Mouse (Mus musculus) lung, postnatal 0 days (tissue): ENCODE results near the gene Prkch. TPM values are rescaled to one million over a fixed set of nuclear protein-coding genes. Genes with fewer than 3 reads are reported as not detected.
A peak's percentile ranks its signal among the peaks of the same experiment; 100 is the strongest.
"Not testable (repeated sequence)": the region's sequence is repeated elsewhere in the genome, so short reads cannot be mapped to it uniquely, and the experiment has no call there.

Experiments
- ATAC-seq: fragments of 200-750 bp; cut with Nextera tagmentation; 2 replicates; pipeline ENCODE4 v1.8.0; 2017; ENCODE audit warnings: moderate library complexity
- DNase-seq: peaks from one replicate; pipeline ENCODE4 v3.0.0-alpha.2; 2016; ENCODE audit warnings: low spot score
- H3K27ac ChIP-seq: fragments of 300-500 bp; sonication (generic); 2 replicates; pipeline ENCODE4 v1.5.1; 2014; ENCODE audit warnings: antibody characterized with exemption, mild to moderate bottlenecking, low read length, mixed read lengths
- H3K27me3 ChIP-seq: fragments of 300-500 bp; sonication (generic); replicated peaks from 2 replicates; pipeline ENCODE4 v1.6.1; 2014; ENCODE audit warnings: low read length, mixed read lengths; ENCODE audit not compliant: insufficient read depth
- H3K36me3 ChIP-seq: fragments of 300-500 bp; sonication (generic); 2 replicates; pipeline ENCODE4 v1.6.1; 2014; ENCODE audit warnings: low read length, mixed read lengths; ENCODE audit not compliant: insufficient read depth
- H3K4me1 ChIP-seq: fragments of 300-500 bp; sonication (generic); 2 replicates; pipeline ENCODE4 v1.6.1; 2014; ENCODE audit warnings: antibody characterized with exemption, low read depth, low read length, mixed read lengths; ENCODE audit not compliant: insufficient read depth
- H3K4me2 ChIP-seq: fragments of 300-500 bp; sonication (generic); replicated peaks from 2 replicates; pipeline ENCODE4 v1.6.1; 2014; ENCODE audit warnings: low read depth, mild to moderate bottlenecking, low read length, moderate library complexity, mixed read lengths
- H3K4me3 ChIP-seq: fragments of 300-500 bp; sonication (generic); 2 replicates; pipeline ENCODE4 v1.5.1; 2014; ENCODE audit warnings: low read depth, low read length
- H3K9ac ChIP-seq: fragments of 300-500 bp; sonication (generic); replicated peaks from 2 replicates; pipeline ENCODE4 v1.6.1; 2014; ENCODE audit warnings: low read depth, mild to moderate bottlenecking
- H3K9me3 ChIP-seq: fragments of 300-500 bp; sonication (generic); 2 replicates; pipeline ENCODE4 v1.6.1; 2016; ENCODE audit warnings: low read length, mixed read lengths
- CTCF ChIP-seq: IDR thresholded peaks from 2 replicates; pipeline ENCODE4 v1.5.1; 2016; ENCODE audit warnings: antibody characterized with exemption, mild to moderate bottlenecking
- EP300 ChIP-seq: IDR thresholded peaks from 2 replicates; pipeline ENCODE4 v1.6.1; 2016; ENCODE audit warnings: antibody characterized with exemption, mild to moderate bottlenecking, control low read depth
- WGBS: fragments of 180-500 bp; shearing (Covaris S2); extraction: QIAGEN DNeasy Blood & Tissue Kit; methylation state at CpG from one replicate; pipeline ENCODE4 v1.1.7; 2014; 5-methylcytosine and 5-hydroxymethylcytosine counted together
- polyA plus RNA-seq: library from polyadenylated mRNA; unstranded; fragments of >200 nt; fragmentation: Nextera tagmentation; extraction: Ambion mirVana; gene quantifications from 2 replicates; pipeline ENCODE4 v1.2.1, GENCODE M21; 2015

The Prkch gene
- polyA plus RNA-seq: 20.0 and 20.9 TPM in 2 replicates

DNA sequence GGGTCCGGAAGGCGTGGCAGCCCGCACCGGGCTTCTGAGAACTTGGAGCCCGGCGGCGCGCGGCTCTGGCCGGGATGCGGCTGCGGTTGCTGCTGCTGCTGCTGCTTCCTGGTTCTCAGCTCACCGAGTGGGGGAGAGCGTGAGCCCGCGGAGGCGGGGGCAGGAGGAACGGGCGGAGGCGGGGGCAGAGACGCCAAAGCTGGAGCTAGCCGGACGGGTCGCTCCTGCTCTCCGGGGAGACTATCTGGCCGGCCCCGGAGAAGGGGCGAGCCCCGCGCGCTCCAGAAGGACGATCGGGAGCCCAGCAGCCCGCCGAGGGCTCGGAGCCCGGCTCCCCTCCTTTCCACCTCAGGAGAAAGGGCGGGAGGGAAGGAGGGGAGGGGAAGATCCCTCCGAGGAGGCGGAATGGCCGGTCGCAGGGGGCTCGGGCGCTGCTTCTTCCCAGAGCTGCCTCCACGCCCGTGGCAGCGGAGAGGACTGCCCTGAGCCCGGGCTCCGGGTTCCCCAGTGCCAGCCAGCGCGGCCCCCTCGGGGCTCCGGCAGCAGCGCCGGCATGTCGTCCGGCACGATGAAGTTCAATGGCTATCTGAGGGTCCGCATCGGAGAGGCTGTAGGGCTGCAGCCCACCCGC is at the start of gene Prkch:
Gene Prkch (plus strand): TSS at position 187 of the 631 bp plus-strand sequence.
- WGBS: under 1% methylated on average over 37 of the region's 61 CpGs
- peak within 1 kb of the TSS; percentile 95 for H3K27ac ChIP-seq
- peak; percentile 93 for DNase-seq
- H3K4me1 ChIP-seq: no peaks in the 10 kb centered on the region
- no peaks in the 10 kb centered on the region for H3K36me3 ChIP-seq
- H3K9me3 ChIP-seq: no peaks in the 10 kb centered on the region
- peak within 1 kb of the TSS; percentile 75 for H3K4me3 ChIP-seq
- peak within 1 kb of the TSS; percentile 94 for H3K4me2 ChIP-seq
- TF ChIP-seq EP300: no peak
- peak; percentile 73 for TF ChIP-seq CTCF
- H3K27me3 ChIP-seq: peaks cover 4% of the 10 kb centered on the region; the same call in 1 of the 2 replicates
- H3K9ac ChIP-seq: peak within 1 kb of the TSS; percentile 82
- peak; percentile 88 for ATAC-seq

GRCm38 (mm10) chr12:73537499-73538138 is 47.0 kb upstream of the Prkch start:
- H3K36me3 ChIP-seq: no peaks in the 10 kb centered on the region
- no peaks in the 10 kb centered on the region for H3K27me3 ChIP-seq
- peak overlapping the region; percentile 44 for H3K4me2 ChIP-seq
- H3K4me3 ChIP-seq: peak overlapping the region; percentile 23
- DNase-seq (peak; percentile 70), ATAC-seq (peak; percentile 79)
- no peaks in the 10 kb centered on the region for H3K9me3 ChIP-seq
- no peaks in the 10 kb centered on the region for H3K4me1 ChIP-seq
- WGBS: 20% methylated on average over 17 of the region's 17 CpGs
- no peak overlapping the region for H3K27ac ChIP-seq
- TF ChIP-seq CTCF (peak; percentile 63), EP300 (no peak)
- no peak overlapping the region for H3K9ac ChIP-seq

GRCm38 (mm10) chr12:73538139-73538508 is 46.5 kb upstream of the Prkch start:
- peak overlapping the region; percentile 23 for H3K4me3 ChIP-seq
- H3K27ac ChIP-seq, ATAC-seq, H3K36me3 ChIP-seq, H3K9me3 ChIP-seq, H3K4me1 ChIP-seq, H3K9ac ChIP-seq, DNase-seq, H3K27me3 ChIP-seq: not testable (repeated sequence)
- H3K4me2 ChIP-seq: peak overlapping the region; percentile 44
- WGBS: 54% methylated on average over 3 of the region's 3 CpGs

DNA sequence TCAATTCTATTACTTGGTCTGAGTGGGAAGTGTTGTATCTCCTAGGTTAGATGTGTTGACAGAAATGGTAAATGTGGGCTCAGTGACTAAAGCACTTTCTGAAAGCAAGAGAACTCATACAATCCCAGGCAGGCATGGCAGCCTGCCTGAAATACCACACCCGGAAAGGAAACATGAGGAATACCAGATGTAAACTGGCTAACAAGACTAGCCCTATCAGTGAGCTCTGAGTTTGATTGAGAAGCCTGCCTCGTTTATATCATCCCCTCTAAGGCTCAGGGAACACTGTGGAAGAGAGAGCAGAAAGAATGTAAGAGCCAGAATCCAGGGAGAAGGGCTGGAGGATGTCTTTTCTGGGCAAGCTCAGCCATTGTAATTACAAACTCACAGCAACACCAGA is 45.4 kb upstream of the Prkch start:
- TF ChIP-seq EP300 (no peak), CTCF (no peak)
- peak; percentile 27 for DNase-seq
- no peak for ATAC-seq

GRCm38 (mm10) chr12:73540402-73540801 is 44.2 kb upstream of the Prkch start:
- no peaks in the 10 kb centered on the region for H3K9me3 ChIP-seq
- no peak overlapping the region for H3K9ac ChIP-seq
- H3K4me2 ChIP-seq: no peak overlapping the region
- DNase-seq (no peak), ATAC-seq (no peak)
- TF ChIP-seq CTCF (no peak), EP300 (no peak)
- H3K36me3 ChIP-seq: no peaks in the 10 kb centered on the region
- no peak overlapping the region for H3K27ac ChIP-seq
- H3K4me1 ChIP-seq: no peaks in the 10 kb centered on the region
- no peak overlapping the region for H3K4me3 ChIP-seq
- H3K27me3 ChIP-seq: peaks cover 13% of the 10 kb centered on the region
- WGBS: 75% methylated on average over 2 of the region's 2 CpGs

More for the DNA sequence above, 45.4 kb upstream of the Prkch start:
- Histone ChIP-seq H3K9me3 (no peaks in the 10 kb centered on the region), H3K4me3 (no peak overlapping the region), H3K27me3 (peaks cover under 1% of the 10 kb centered on the region), H3K36me3 (no peaks in the 10 kb centered on the region), H3K9ac (no peak overlapping the region), H3K4me2 (no peak overlapping the region), H3K27ac (no peak overlapping the region), H3K4me1 (no peaks in the 10 kb centered on the region)
- 20% methylated on average over 2 of the region's 2 CpGs for WGBS

GRCm38 (mm10) chr12:73543191-73543590 is 41.4 kb upstream of the Prkch start:
- no peaks in the 10 kb centered on the region for H3K4me1 ChIP-seq
- no peak for DNase-seq
- H3K9ac ChIP-seq: no peak overlapping the region
- no peak overlapping the region for H3K4me3 ChIP-seq
- H3K9me3 ChIP-seq: no peaks in the 10 kb centered on the region
- no peak overlapping the region for H3K27ac ChIP-seq
- TF ChIP-seq CTCF (no peak), EP300 (no peak)
- H3K36me3 ChIP-seq: no peaks in the 10 kb centered on the region
- 76% methylated on average over 5 of the region's 5 CpGs for WGBS
- H3K27me3 ChIP-seq: peaks cover 30% of the 10 kb centered on the region
- H3K4me2 ChIP-seq: no peak overlapping the region
- ATAC-seq: no peak
